Mouse (Mus musculus): ENCODE data around the gene Orc5. TPM values are rescaled to one million over a fixed set of nuclear protein-coding genes. Genes with fewer than 3 reads are reported as not detected.
A peak's percentile ranks its signal among the peaks of the same experiment; 100 is the strongest.
"Not testable (repeated sequence)": the region's sequence is repeated elsewhere in the genome, so short reads cannot be mapped to it uniquely, and the experiment has no call there.

The Orc5 gene
- total RNA-seq, 4 experiments from 2014 or later, result 21.4 to 23.6 (median 21.7) TPM

- no peak for DNase-seq (ENCODE audit: low spot score in 2 of 2)
These were observed 13.5 kb downstream of the Orc5 start for GRCm38 (mm10) chr5:22536695-22537094.

- no peak for DNase-seq (ENCODE audit: low spot score in 2 of 2)
These were observed 17.7 kb downstream of the Orc5 start for GRCm38 (mm10) chr5:22532571-22532970.

DNA sequence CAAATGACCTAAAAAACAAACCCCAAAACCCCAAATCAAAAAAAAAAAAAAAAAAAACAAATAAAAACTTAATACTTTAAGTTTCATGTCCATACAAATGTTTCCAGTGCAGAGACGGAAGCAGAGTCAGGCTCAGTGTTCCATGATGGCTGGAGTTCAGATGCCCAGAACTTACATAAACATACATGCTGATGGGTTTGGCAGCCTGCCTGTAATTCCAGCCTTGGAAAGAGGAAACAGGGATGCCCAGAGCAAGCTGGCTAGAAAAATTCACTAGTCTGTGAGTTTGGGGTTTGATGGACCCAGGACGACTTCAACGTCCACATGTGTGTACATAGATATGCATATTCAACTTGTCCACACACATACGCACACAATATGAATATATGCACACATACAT is 27.6 kb downstream of the Orc5 start:
- no peak for DNase-seq (ENCODE audit: low spot score in 2 of 2)

GRCm38 (mm10) chr5:22519708-22520107 is 30.5 kb downstream of the Orc5 start:
- no peak for DNase-seq (ENCODE audit: low spot score in 2 of 2)

DNA sequence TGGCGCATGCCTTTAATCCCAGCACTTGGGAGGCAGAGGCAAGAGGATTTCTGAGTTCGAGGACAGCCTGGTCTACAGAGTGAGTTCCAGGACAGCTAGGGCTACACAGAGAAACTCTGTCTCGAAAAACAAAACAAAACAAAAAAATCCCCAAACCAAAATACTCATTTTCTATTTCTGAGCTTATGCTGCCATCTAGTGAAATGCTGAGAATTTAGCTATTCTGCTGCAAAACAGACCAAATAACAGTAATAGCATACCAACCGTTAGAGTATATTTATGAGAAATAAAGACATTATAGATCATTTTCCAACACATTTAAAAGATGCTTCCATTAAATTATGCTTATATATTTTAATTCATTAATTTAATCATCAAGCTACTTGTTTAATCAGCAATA is 34.5 kb downstream of the Orc5 start:
- DNase-seq (ENCODE audit: low spot score in 2 of 2), result not testable (repeated sequence)

GRCm38 (mm10) chr5:22514231-22514630 is 36.0 kb downstream of the Orc5 start:
- DNase-seq (ENCODE audit: low spot score in 2 of 2), result not testable (repeated sequence)

- not testable (repeated sequence) for DNase-seq (ENCODE audit: low spot score in 2 of 2)
These were observed 37.6 kb downstream of the Orc5 start for GRCm38 (mm10) chr5:22512579-22512978.

GRCm38 (mm10) chr5:22511824-22512223 is 38.4 kb downstream of the Orc5 start:
- DNase-seq (ENCODE audit: low spot score in 2 of 2), result no peak

DNA sequence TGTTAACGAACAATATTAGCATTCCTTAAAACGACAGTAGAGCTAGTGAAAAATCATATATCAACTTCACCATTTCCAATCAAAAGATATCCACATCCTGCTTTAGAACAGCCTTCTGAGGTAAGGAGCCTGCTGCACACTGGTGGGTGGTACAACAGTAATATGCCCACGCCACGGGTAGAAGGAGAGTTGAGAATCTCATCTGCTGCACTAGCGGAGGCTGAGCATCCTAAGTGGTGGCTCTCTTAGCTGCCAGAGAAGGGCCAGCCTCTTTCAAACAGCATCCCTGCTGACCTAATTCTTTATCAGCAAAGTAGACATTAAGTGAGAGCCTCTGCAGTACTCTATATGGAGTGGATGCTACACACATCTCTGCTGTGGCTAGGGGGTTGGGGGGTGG is 41.7 kb downstream of the Orc5 start:
- peak in 1 of 2 experiments; percentile 24 for DNase-seq (ENCODE audit: low spot score in 2 of 2)

DNA sequence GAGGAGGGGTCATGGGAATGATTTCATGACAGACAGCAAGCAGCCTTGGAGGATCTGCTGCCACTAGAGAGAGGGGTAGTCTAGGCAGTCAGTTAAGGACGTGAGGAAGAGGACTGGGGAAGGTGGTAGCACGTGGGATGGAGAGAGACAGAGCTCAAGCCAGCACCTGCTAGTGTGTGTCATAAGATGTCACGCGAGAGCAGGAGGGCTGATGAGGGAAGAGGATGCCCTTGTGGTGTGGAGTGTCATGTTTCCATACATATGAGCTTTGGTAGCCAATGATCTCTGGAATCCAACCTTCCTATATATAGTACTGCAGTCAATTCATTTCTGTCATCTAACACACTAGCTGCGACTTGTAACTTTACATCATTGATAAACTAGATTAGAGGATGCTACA is 50.8 kb downstream of the Orc5 start:
- no peak for DNase-seq (ENCODE audit: low spot score in 2 of 2)

DNA sequence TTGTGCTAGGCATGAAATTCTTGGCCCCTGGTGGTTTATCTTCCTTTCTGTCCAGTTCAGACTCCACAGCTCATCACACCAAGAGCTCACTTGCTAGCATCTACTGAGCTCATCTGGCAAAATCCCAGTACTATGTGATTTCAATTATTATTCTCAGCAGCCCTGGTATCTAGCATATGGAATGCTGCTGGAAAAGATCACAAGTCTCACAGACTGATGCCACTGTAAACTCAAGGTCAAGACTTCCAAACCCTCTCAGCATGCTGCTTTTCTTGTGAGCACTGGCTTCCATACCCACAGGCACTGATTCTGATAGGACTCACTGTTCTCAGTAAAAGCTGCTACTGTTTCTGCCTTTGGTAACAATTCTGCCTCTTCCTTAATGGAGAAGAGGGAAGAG is 59.1 kb downstream of the Orc5 start:
- DNase-seq (ENCODE audit: low spot score in 2 of 2), result no peak

- no peak for DNase-seq (ENCODE audit: low spot score in 2 of 2)
These were observed 61.1 kb downstream of the Orc5 start for GRCm38 (mm10) chr5:22489091-22489490.

GRCm38 (mm10) chr5:22486601-22487206 is 63.5 kb downstream of the Orc5 start:
- DNase-seq (ENCODE audit: low spot score in 2 of 2), result no peak

DNA sequence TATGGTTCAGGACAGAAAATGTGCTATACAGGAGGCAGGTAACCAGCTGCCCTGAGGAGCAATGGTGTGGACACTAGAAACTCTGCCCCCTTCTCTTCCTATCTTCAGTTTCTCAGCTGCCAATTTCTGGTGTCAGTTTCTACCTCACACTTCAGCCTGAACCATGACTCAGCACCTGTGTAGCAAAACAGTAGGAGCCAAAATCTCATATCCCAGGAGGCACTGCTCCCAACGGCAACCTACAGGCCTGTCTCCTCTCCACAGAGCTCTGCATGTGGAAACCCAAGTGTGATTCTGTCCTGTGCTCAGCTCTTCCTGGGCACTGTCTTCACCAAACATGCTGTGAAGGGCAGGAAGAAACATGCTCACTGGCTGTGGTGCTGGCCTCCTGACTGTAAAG is 64.5 kb downstream of the Orc5 start:
- no peak for DNase-seq (ENCODE audit: low spot score in 2 of 2)

DNA sequence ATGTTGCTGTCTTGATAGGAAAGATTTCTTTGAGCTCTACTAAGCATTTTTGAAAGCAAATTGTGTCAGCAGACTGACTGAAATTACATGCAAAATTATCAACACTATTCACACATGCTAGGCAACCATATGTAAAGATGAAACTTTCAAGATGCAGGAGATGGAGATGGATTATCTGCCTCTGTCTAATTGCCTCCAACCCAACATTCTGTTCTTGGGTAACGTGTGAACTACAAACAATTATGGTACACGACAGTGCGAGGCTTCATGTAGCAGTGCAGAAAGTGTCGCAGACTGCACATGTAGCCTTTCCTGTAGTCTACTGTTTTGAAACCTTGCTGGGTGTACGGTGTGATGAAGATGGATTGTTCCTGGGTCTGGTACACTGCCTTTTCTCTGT is 67.7 kb downstream of the Orc5 start:
- no peak for DNase-seq (ENCODE audit: low spot score in 2 of 2)

GRCm38 (mm10) chr5:22472445-22472844 is 77.8 kb downstream of the Orc5 start:
- DNase-seq (ENCODE audit: low spot score in 2 of 2), result not testable (repeated sequence)

GRCm38 (mm10) chr5:22471243-22471642 is 79.0 kb downstream of the Orc5 start:
- no peak for DNase-seq (ENCODE audit: low spot score in 2 of 2)

GRCm38 (mm10) chr5:22452871-22453661 is 97.2 kb downstream of the Orc5 start:
- no peak for DNase-seq (ENCODE audit: low spot score in 2 of 2)

DNA sequence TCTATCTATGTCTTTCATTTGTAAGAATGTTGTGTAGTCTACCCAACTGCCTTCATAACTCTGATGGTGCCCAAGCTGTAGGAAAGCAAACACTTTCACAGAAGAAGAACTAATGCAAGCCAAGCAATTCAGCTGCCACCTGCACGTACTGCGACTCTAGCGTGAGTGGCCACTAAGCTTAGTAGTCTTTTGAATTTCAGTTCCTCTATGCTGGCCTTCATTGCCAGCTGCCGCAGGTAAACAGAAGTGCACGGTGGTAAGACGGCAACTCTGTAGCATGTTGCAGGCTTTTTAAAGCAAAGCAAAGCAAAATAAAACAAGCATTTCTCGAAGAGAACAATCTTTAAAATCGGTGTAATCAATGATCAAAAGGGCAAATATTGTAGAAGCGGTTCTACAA is 97.8 kb downstream of the Orc5 start:
- no peak for DNase-seq (ENCODE audit: low spot score in 2 of 2)

- DNase-seq (ENCODE audit: low spot score in 2 of 2), result no peak
These were observed 98.5 kb downstream of the Orc5 start for GRCm38 (mm10) chr5:22451764-22452163.

DNA sequence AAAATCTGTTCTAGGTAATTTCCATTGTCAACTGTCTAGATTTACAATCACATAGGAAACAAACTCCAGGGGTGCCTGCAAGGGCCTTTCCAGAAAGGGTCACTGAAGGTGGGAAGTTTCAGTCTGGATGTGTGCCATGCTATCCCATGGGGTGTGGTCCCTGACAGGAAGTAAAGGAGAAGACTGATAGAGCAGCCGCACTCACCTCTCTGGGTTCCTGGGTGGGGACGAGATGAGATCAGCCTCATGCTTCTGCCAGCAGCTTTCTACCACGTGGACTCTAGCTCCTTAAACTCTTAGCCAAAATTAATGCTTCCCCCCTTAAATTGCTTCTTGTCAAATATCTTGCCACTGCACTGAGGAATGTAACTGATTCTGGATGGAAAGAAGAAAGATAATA is 100.7 kb downstream of the Orc5 start:
- no peak for DNase-seq (ENCODE audit: low spot score in 2 of 2)
